Mouse (Mus musculus): Measurements from ENCODE around the gene Nadk. TPM values are rescaled to one million over a fixed set of nuclear protein-coding genes. Genes with fewer than 3 reads are reported as not detected.

Gene Nadk
- total and polyA plus RNA-seq, 2 experiments from 2014 or later, result 37.4 to 48.0 TPM

- peaks cover 49% of the 10 kb centered on the region for H3K36me3 ChIP-seq (replicated peaks; ENCODE audit: control insufficient read depth, insufficient read depth, low read length)
- H3K4me3 ChIP-seq (ENCODE audit: low read depth, low read length), result no peak overlapping the region
- WGBS, result 66% methylated on average over 7 of the region's 7 CpGs
- H3K4me2 ChIP-seq (ENCODE audit: low read depth, low read length), result no peak overlapping the region
- no peaks in the 10 kb centered on the region for H3K4me1 ChIP-seq (ENCODE audit: control insufficient read depth, insufficient read depth)
- no peak for TF ChIP-seq CTCF (IDR thresholded peaks at IDR 0.05; ENCODE audit: low read depth)
- TF ChIP-seq EP300 (IDR thresholded peaks at IDR 0.05; ENCODE audit: low read depth), result no peak
- ATAC-seq (ENCODE audit: insufficient read depth, low read depth) (no peak), DNase-seq (ENCODE audit: low spot score) (no peak)
- no peak overlapping the region for H3K9ac ChIP-seq (replicated peaks; ENCODE audit: low read depth, low read length)
- no peaks in the 10 kb centered on the region for H3K9me3 ChIP-seq (replicated peaks; ENCODE audit: control insufficient read depth, low read length)
- no peak overlapping the region for H3K27ac ChIP-seq (ENCODE audit: low read depth)
- no peaks in the 10 kb centered on the region for H3K27me3 ChIP-seq (ENCODE audit: control insufficient read depth, insufficient read depth, low read length)
These were observed 29.0 kb downstream of the Nadk start for GRCm38 (mm10) chr4:155591012-155591719.

- Histone ChIP-seq H3K4me3 (ENCODE audit: low read depth, low read length) (no peak overlapping the region), H3K4me2 (ENCODE audit: low read depth, low read length) (no peak overlapping the region), H3K9me3 (replicated peaks; ENCODE audit: control insufficient read depth, low read length) (no peaks in the 10 kb centered on the region), H3K36me3 (replicated peaks; ENCODE audit: control insufficient read depth, insufficient read depth, low read length) (peaks cover 23% of the 10 kb centered on the region), H3K4me1 (ENCODE audit: control insufficient read depth, insufficient read depth) (no peaks in the 10 kb centered on the region), H3K27ac (ENCODE audit: low read depth) (no peak overlapping the region), H3K9ac (replicated peaks; ENCODE audit: low read depth, low read length) (no peak overlapping the region), H3K27me3 (ENCODE audit: control insufficient read depth, insufficient read depth, low read length) (no peaks in the 10 kb centered on the region)
- TF ChIP-seq EP300 (IDR thresholded peaks at IDR 0.05; ENCODE audit: low read depth) (no peak), CTCF (IDR thresholded peaks at IDR 0.05; ENCODE audit: low read depth) (no peak)
- ATAC-seq (ENCODE audit: insufficient read depth, low read depth), result no peak
- no peak for DNase-seq (ENCODE audit: low spot score)
- WGBS, result 41% methylated on average over 1 of the region's 1 CpGs
These were observed 31.6 kb downstream of the Nadk start for GRCm38 (mm10) chr4:155593780-155594179.

GRCm38 (mm10) chr4:155595777-155596176, 33.6 kb downstream of the Nadk start:
- ATAC-seq (ENCODE audit: insufficient read depth, low read depth) (no peak), DNase-seq (ENCODE audit: low spot score) (peak; percentile 17)
- Histone ChIP-seq H3K4me3 (ENCODE audit: low read depth, low read length) (no peak overlapping the region), H3K27ac (ENCODE audit: low read depth) (no peak overlapping the region), H3K27me3 (ENCODE audit: control insufficient read depth, insufficient read depth, low read length) (no peaks in the 10 kb centered on the region), H3K4me2 (ENCODE audit: low read depth, low read length) (no peak overlapping the region), H3K9me3 (replicated peaks; ENCODE audit: control insufficient read depth, low read length) (no peaks in the 10 kb centered on the region), H3K9ac (replicated peaks; ENCODE audit: low read depth, low read length) (no peak overlapping the region), H3K4me1 (ENCODE audit: control insufficient read depth, insufficient read depth) (no peaks in the 10 kb centered on the region), H3K36me3 (replicated peaks; ENCODE audit: control insufficient read depth, insufficient read depth, low read length) (peaks cover 3% of the 10 kb centered on the region; the same call in 1 of the 2 replicates)
- no peak for TF ChIP-seq EP300 (IDR thresholded peaks at IDR 0.05; ENCODE audit: low read depth)
- no peak for TF ChIP-seq CTCF (IDR thresholded peaks at IDR 0.05; ENCODE audit: low read depth)
- 49% methylated on average over 3 of the region's 3 CpGs for WGBS

- H3K9ac ChIP-seq (replicated peaks; ENCODE audit: low read depth, low read length), result no peak overlapping the region
- no peak overlapping the region for H3K27ac ChIP-seq (ENCODE audit: low read depth)
- TF ChIP-seq CTCF (IDR thresholded peaks at IDR 0.05; ENCODE audit: low read depth), result no peak
- no peak for TF ChIP-seq EP300 (IDR thresholded peaks at IDR 0.05; ENCODE audit: low read depth)
- WGBS, result 68% methylated on average over 5 of the region's 5 CpGs
- no peaks in the 10 kb centered on the region for H3K27me3 ChIP-seq (ENCODE audit: control insufficient read depth, insufficient read depth, low read length)
- H3K9me3 ChIP-seq (replicated peaks; ENCODE audit: control insufficient read depth, low read length), result no peaks in the 10 kb centered on the region
- no peak overlapping the region for H3K4me3 ChIP-seq (ENCODE audit: low read depth, low read length)
- H3K4me1 ChIP-seq (ENCODE audit: control insufficient read depth, insufficient read depth), result no peaks in the 10 kb centered on the region
- DNase-seq (ENCODE audit: low spot score) (no peak), ATAC-seq (ENCODE audit: insufficient read depth, low read depth) (no peak)
- H3K4me2 ChIP-seq (ENCODE audit: low read depth, low read length), result no peak overlapping the region
- H3K36me3 ChIP-seq (replicated peaks; ENCODE audit: control insufficient read depth, insufficient read depth, low read length), result no peaks in the 10 kb centered on the region
These were observed 34.4 kb downstream of the Nadk start for GRCm38 (mm10) chr4:155596606-155597005.

- WGBS, result 14% methylated on average over 20 of the region's 20 CpGs
- no peaks in the 10 kb centered on the region for H3K36me3 ChIP-seq (replicated peaks; ENCODE audit: control insufficient read depth, insufficient read depth, low read length)
These were observed 36.4 kb downstream of the Nadk start for GRCm38 (mm10) chr4:155598536-155598935.

More at GRCm38 (mm10) chr4:155598536-155598935, 36.4 kb downstream of the Nadk start:
- TF ChIP-seq EP300 (IDR thresholded peaks at IDR 0.05; ENCODE audit: low read depth) (no peak), CTCF (IDR thresholded peaks at IDR 0.05; ENCODE audit: low read depth) (no peak)
- DNase-seq (ENCODE audit: low spot score), result no peak
- Histone ChIP-seq H3K27ac (ENCODE audit: low read depth) (no peak overlapping the region), H3K4me1 (ENCODE audit: control insufficient read depth, insufficient read depth) (no peaks in the 10 kb centered on the region), H3K27me3 (ENCODE audit: control insufficient read depth, insufficient read depth, low read length) (no peaks in the 10 kb centered on the region), H3K9me3 (replicated peaks; ENCODE audit: control insufficient read depth, low read length) (no peaks in the 10 kb centered on the region), H3K4me3 (ENCODE audit: low read depth, low read length) (no peak overlapping the region), H3K4me2 (ENCODE audit: low read depth, low read length) (no peak overlapping the region), H3K9ac (replicated peaks; ENCODE audit: low read depth, low read length) (no peak overlapping the region)
- ATAC-seq (ENCODE audit: insufficient read depth, low read depth), result no peak
